Mouse (Mus musculus) leukemia stem cell, adult 10-12 weeks (primary cell): ENCODE data around the gene Rasip1. TPM values are rescaled to one million over a fixed set of nuclear protein-coding genes. Genes with fewer than 3 reads are reported as not detected.

ENCODE experiments used
- polyA plus RNA-seq: library from polyadenylated mRNA; stranded (reverse); fragments of >175 nt; gene quantifications from 2 replicates; pipeline ENCODE4 v1.2.3, GENCODE M21; 2012; ENCODE audit warnings: low replicate concordance

The Rasip1 gene
- 4.3 and 5.9 TPM in 2 replicates for polyA plus RNA-seq

GRCm38 (mm10) chr7:45627261-45627660 is at the start of gene Rasip1:
Gene Rasip1 (plus strand): TSS chr7:45627488.

GRCm38 (mm10) chr7:45617042-45617695 is 10.1 kb upstream of the Rasip1 start, which contains the start of gene Fut1:
Gene Fut1 (plus strand): TSS chr7:45617289.

GRCm38 (mm10) chr7:45621443-45621842 is 5.8 kb upstream of the Rasip1 start, which contains the start of gene Izumo1:
Gene Izumo1 (plus strand): TSS chr7:45621811.

GRCm38 (mm10) chr7:45639561-45640027 is 12.3 kb downstream of the Rasip1 start, which contains the start of gene Mamstr:
Gene Mamstr (plus strand): TSS chr7:45639977.

GRCm38 (mm10) chr7:45666161-45666560 is 38.9 kb downstream of the Rasip1 start, which contains the start of gene Fut2:
Gene Fut2 (minus strand): TSS chr7:45666394.

GRCm38 (mm10) chr7:45683396-45684050 is 56.2 kb downstream of the Rasip1 start, which contains the start of gene Ntn5:
Gene Ntn5 (plus strand): TSS chr7:45684022.

Other genes starting within 250 kb of the Rasip1 start
- 650 and 741 TPM in 2 replicates for gene Snrnp70, start 231.7 kb upstream of the Rasip1 start, polyA plus RNA-seq
- gene Kcna7, start 221.8 kb upstream of the Rasip1 start, polyA plus RNA-seq: not detected in 2 replicates
- not detected in 2 replicates for gene Ntf5, start 213.8 kb upstream of the Rasip1 start, polyA plus RNA-seq
- not detected in 2 replicates for gene Lhb, start 206.7 kb upstream of the Rasip1 start, polyA plus RNA-seq
- 11.4 and 11.8 TPM in 2 replicates for gene Gys1, start 192.6 kb upstream of the Rasip1 start, polyA plus RNA-seq
- gene Ruvbl2, start 189.4 kb upstream of the Rasip1 start, polyA plus RNA-seq: 293 and 559 TPM in 2 replicates
- 5,681 and 8,825 TPM in 2 replicates for gene Ftl1, start 167.6 kb upstream of the Rasip1 start, polyA plus RNA-seq
- gene Bax, start 160.6 kb upstream of the Rasip1 start, polyA plus RNA-seq: 180 and 264 TPM in 2 replicates
- gene Tulp2, start 145.6 kb upstream of the Rasip1 start, polyA plus RNA-seq: 0.27 and 0.61 TPM in 2 replicates
- gene Gm45808, start 140.7 kb upstream of the Rasip1 start, polyA plus RNA-seq: not detected in 2 replicates
- 0.83 and 1.7 TPM in 2 replicates for gene Dhdh, start 138.7 kb upstream of the Rasip1 start, polyA plus RNA-seq
- gene Nucb1, start 117.1 kb upstream of the Rasip1 start, polyA plus RNA-seq: 344 and 572 TPM in 2 replicates
- gene Ppp1r15a, start 101.2 kb upstream of the Rasip1 start, polyA plus RNA-seq: 200 and 371 TPM in 2 replicates
- 2.0 and 2.8 TPM in 2 replicates for gene Plekha4, start 101.2 kb upstream of the Rasip1 start, polyA plus RNA-seq
- gene Hsd17b14, start 72.6 kb upstream of the Rasip1 start, polyA plus RNA-seq: 0.29 and 1.3 TPM in 2 replicates
- gene Bcat2, start 57.3 kb upstream of the Rasip1 start, polyA plus RNA-seq: 17.8 and 57.8 TPM in 2 replicates
- gene Fgf21, start 12.0 kb upstream of the Rasip1 start, polyA plus RNA-seq: 0.52 TPM in 1 of 2 replicates, not detected in the other
- gene Fut1, start 10.2 kb upstream of the Rasip1 start, polyA plus RNA-seq: not detected in 2 replicates
- 0.42 and 0.64 TPM in 2 replicates for gene Izumo1, start 5.7 kb upstream of the Rasip1 start, polyA plus RNA-seq
- 0.10 and 0.50 TPM in 2 replicates for gene Mamstr, start 12.5 kb downstream of the Rasip1 start, polyA plus RNA-seq
- not detected in 2 replicates for gene Fut2, start 38.9 kb downstream of the Rasip1 start, polyA plus RNA-seq
- 0.69 and 0.93 TPM in 2 replicates for gene Ntn5, start 56.5 kb downstream of the Rasip1 start, polyA plus RNA-seq
- gene Sec1, start 66.9 kb downstream of the Rasip1 start, polyA plus RNA-seq: not detected in 2 replicates
- 0.55 TPM in 1 of 2 replicates, not detected in the other for gene Car11, start 72.4 kb downstream of the Rasip1 start, polyA plus RNA-seq
- 7.1 and 10.3 TPM in 2 replicates for gene Dbp, start 77.6 kb downstream of the Rasip1 start, polyA plus RNA-seq
- 7,435 and 17,506 TPM in 2 replicates for gene Rpl18, start 88.0 kb downstream of the Rasip1 start, polyA plus RNA-seq
- gene Sphk2, start 90.5 kb downstream of the Rasip1 start, polyA plus RNA-seq: 120 and 196 TPM in 2 replicates
- gene Fam83e, start 93.7 kb downstream of the Rasip1 start, polyA plus RNA-seq: 2.5 and 3.1 TPM in 2 replicates
- gene Spaca4, start 98.3 kb downstream of the Rasip1 start, polyA plus RNA-seq: not detected in 2 replicates
- 0.23 and 0.87 TPM in 2 replicates for gene Lmtk3, start 156.2 kb downstream of the Rasip1 start, polyA plus RNA-seq
- not detected in 2 replicates for gene Sult2b1, start 157.2 kb downstream of the Rasip1 start, polyA plus RNA-seq
- 111 and 339 TPM in 2 replicates for gene Cyth2, start 187.1 kb downstream of the Rasip1 start, polyA plus RNA-seq
- 0.52 and 0.74 TPM in 2 replicates for gene Kcnj14, start 197.3 kb downstream of the Rasip1 start, polyA plus RNA-seq
- gene Grwd1, start 203.5 kb downstream of the Rasip1 start, polyA plus RNA-seq: 35.1 and 38.4 TPM in 2 replicates
- gene Kdelr1, start 245.3 kb downstream of the Rasip1 start, polyA plus RNA-seq: 924 and 1,158 TPM in 2 replicates